Mouse (Mus musculus): ENCODE data around the gene Sgce.

Sgce gene

DNA sequence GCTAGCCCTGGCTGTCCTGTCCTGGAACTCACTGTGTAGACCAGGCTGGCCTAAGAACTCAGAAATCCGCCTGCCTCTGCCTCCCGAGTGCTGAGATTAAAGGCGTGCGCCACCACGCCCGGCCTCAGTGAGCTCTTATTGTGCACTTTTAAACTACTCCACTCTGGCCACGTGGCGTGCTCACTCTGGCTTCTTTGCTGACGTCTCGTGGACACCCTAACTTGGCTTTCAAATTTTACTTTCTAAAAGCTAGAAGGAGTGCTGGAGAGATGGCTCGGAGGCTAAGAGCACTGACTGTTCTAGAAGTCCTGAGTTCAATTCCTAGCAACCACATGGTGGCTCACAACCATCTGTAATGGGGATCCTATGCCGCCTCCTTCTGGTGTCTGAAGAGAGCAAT lies 93.3 kb downstream of the Sgce start:
- peak; percentile 70 for DNase-seq (ENCODE audit: low read depth, low spot score)

DNA sequence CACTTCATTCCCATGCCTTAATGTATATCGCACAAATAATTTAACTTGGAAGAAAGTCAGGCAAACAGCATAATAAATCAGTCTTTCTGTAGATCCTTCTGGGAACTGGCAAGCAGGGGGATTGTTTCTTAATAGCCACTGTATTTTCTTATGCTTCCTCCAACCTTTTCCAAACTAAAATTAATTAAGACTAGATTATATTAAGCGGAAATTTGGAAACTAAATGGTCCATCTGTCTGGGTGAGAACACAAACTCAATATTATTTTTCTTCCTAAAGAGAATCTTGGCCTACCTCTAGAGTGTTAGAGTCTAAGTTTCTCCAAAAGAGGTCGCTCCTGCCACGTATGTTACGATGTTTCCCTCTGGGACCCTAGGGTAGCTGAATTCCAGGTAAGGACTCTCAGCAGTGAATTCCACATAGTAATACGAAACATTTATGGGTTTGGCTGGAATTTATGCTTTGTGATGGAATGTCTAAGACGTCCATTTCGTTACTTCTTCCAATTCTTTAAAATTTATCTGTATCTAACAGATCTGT lies 94.3 kb downstream of the Sgce start:
- DNase-seq (ENCODE audit: low read depth, low spot score) = peak; percentile 81

DNA sequence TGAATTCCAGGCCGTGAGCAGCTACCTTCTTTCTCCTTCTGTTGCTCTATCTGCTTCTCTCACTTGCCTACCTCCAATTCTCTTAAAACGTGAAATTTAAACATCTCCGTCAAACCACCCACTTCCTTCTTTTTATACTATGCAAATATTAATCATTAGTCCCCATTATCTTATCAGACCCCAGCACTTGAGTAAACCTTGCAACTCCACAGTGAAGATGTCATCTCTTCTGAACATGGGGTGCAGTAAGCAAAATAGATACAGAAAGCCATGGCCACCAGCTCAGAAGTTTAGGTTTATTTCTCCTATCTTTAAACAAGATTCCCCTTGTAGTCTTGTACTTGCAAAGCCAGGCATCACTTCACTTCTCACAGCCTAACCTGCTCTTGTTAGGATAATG lies 99.7 kb downstream of the Sgce start:
- DNase-seq (ENCODE audit: low read depth, low spot score) = no peak

DNA sequence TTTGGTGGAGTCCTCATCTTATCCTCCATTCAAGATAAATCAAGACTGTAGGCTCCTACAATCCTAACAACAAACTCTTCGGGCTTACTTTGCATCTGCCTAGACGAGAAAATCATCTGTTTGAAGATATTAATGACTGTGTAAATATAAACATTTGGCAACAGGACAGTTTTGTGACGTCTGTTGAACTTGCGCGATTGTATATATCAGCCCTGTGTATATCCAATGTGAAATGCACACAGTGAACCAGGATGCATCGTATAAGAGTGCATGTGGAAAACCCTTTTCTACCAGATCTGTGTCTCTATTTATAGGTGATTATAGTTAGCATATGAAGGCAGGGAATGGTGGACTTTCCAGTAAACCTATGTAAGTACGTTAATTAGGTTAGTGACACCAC lies 104.9 kb downstream of the Sgce start:
- no peak for DNase-seq (ENCODE audit: low read depth, low spot score)

DNA sequence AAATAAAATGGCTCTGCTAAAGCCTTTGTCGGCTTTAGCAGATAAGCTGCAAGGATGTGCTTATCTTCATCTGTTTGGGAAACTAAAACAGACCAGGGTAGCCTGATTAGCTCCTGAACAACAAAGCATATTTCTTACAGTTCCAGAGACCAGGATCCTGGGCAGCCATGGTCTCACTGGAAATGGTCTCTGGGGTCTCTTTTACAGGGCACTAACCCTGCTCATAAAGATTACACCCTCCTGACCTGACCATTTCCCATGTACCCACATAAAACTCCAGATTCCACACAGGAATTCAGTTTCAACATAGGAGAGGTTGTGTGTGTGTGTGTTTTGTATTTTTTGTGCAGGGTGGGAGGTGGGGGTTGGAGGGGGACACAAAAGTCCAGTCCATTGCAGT lies 112.2 kb downstream of the Sgce start:
- DNase-seq (ENCODE audit: low read depth, low spot score) = no peak

DNA sequence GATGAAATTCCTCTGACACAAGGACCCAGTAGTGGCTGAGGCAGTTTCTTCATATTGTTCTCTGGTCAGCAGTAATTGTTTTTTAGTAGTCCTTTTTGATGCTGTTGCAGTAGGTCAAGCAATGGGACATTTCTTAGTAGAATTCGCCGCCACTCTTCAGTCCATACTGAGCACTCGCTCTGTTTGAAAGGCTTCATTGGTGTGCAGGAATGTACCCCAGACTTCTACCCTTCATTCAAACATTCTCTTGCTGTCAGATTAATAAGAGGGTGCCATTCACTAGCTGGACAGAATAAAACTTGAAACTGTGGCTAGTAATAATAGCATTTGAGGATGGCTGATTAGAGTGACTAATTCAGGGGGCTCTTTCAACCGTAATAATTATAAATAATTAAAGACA lies 113.8 kb downstream of the Sgce start:
- DNase-seq (ENCODE audit: low read depth, low spot score) = no peak

DNA sequence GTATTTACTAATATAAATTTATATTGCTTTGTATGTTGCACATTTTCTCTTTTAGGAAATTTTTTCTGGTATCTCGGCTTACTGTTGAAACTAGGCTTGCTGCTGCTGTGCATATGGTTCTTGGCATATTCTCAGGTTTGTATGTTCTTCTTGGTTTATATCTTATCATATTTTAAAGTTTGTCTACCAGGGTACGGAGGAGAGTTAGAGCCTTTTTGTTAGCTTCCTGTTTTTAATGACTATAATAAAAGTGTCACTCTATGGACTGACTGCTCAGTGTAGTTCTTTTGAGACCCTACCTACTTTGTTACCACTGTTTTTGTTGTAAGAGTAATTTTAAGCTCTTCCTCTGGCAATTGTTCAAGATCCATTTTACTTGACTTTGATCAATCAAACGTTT lies 115.5 kb downstream of the Sgce start:
- no peak for DNase-seq (ENCODE audit: low read depth, low spot score)

Data from ZHBTc4 (cell line).